Mouse (Mus musculus) embryonic fibroblast, embryonic 13.5 days (primary cell): Measurements from ENCODE around the gene Slc25a13.

Experiments
- CTCF ChIP-seq: IDR thresholded peaks from 2 replicates; pipeline ENCODE4 v1.5.1; 2011; ENCODE audit warnings: mild to moderate bottlenecking, control low read depth, low read length, moderate library complexity, borderline replicate concordance; ENCODE audit not compliant: insufficient read depth
- POLR2A ChIP-seq: IDR thresholded peaks from 2 replicates; pipeline ENCODE4 v1.6.1; 2011; ENCODE audit warnings: low read depth, mild to moderate bottlenecking, control low read depth, low read length, moderate library complexity

GRCm38 (mm10) chr6:6185735-6186068 is 31.3 kb downstream of the Slc25a13 start:
- no peak for TF ChIP-seq CTCF
- no peak for TF ChIP-seq POLR2A
